Mouse (Mus musculus): ENCODE data around the gene Gm45717. TPM values are rescaled to one million over a fixed set of nuclear protein-coding genes. Genes with fewer than 3 reads are reported as not detected.

Gm45717 gene
- polyA plus RNA-seq, 1 experiment, result not detected

DNA sequence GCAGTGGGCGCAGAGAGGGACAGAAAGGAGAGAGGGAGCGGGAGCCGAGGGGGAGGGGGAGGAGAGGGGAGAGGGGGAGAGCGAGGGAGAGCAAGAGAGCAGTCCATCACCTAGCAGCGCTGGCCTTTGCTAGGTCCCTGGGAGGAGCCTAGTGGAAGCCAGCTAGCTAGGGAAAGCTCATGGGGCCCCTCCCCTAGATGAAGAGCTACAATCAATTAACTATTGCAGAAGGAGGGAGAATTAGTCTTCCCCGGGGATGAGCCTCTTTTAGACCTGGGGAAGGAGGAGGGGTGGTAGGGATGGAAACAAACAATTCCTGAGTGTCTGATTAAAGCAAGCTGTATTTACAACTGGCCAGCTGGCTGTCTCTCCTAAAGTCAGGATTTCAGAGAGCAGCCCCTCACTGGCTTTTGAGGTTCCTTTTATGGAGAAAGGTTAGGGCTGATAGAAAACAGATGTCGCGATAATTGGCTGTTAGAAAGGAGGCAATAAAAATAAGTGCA, 16.0 kb downstream of the Gm45717 start:
- H3K36me3 ChIP-seq (ENCODE audit: control insufficient read depth), result peaks cover under 1% of the 10 kb centered on the region; the same call in 1 of the 2 replicates
- H3K9me3 ChIP-seq (ENCODE audit: control insufficient read depth, low read length), result no peaks in the 10 kb centered on the region
- no peak overlapping the region for H3K4me3 ChIP-seq (replicated peaks)
- peaks cover 14% of the 10 kb centered on the region for H3K4me1 ChIP-seq (ENCODE audit: control insufficient read depth)
- TF ChIP-seq GATA1 (IDR thresholded peaks at IDR 0.05; ENCODE audit: low read length) (no peak), TAL1 (IDR thresholded peaks at IDR 0.05; ENCODE audit: low read length) (no peak)
- peaks cover 20% of the 10 kb centered on the region for H3K27me3 ChIP-seq (ENCODE audit: control insufficient read depth)

DNA sequence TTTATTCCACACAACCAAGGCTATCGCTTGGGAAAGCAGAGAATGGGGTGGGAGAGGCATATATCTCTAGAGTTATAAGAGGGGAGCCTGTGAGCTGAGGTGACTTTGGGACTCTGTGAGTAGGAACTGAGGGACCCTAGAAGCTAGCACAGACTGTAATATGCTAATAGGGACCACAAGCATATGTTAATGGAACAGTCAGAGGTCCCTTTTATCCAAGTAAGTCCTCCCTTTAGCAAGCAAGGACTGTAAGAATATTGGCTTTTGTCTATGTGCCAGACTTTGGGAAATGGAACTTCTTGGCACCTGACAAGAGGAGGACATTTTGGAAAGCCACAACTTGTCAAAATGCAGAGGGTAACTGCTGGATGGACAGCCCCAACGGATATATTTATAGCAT, 16.8 kb downstream of the Gm45717 start:
- Histone ChIP-seq H3K36me3 (ENCODE audit: control insufficient read depth) (no peaks in the 10 kb centered on the region), H3K9me3 (ENCODE audit: control insufficient read depth, low read length) (no peaks in the 10 kb centered on the region), H3K4me1 (ENCODE audit: control insufficient read depth) (peaks cover 14% of the 10 kb centered on the region), H3K27me3 (ENCODE audit: control insufficient read depth) (peaks cover 27% of the 10 kb centered on the region), H3K4me3 (replicated peaks) (no peak overlapping the region)
- no peak for TF ChIP-seq GATA1 (IDR thresholded peaks at IDR 0.05; ENCODE audit: low read length)
- no peak for TF ChIP-seq TAL1 (IDR thresholded peaks at IDR 0.05; ENCODE audit: low read length)

DNA sequence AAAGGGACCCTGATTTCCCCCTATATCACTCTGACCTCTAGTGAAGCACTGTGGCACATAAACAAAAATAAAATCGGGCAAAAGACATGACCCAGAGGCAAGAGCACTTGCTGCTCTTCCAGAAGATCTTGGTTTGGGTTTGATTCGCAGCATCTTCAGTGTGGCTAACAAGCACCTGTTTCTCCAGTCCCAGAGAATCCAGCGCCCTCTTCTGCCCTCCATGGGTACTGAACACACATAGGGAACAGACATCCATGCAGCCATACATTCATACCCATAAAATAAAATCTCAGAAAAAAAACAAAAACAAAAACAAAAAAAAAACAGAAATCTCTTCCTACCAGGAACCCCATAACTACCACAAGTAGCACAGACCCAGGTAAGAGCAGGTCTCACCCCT, 17.3 kb downstream of the Gm45717 start:
- TF ChIP-seq GATA1 (IDR thresholded peaks at IDR 0.05; ENCODE audit: low read length), result no peak
- no peak for TF ChIP-seq TAL1 (IDR thresholded peaks at IDR 0.05; ENCODE audit: low read length)
- Histone ChIP-seq H3K36me3 (ENCODE audit: control insufficient read depth) (no peaks in the 10 kb centered on the region), H3K9me3 (ENCODE audit: control insufficient read depth, low read length) (no peaks in the 10 kb centered on the region), H3K4me1 (ENCODE audit: control insufficient read depth) (peaks cover 14% of the 10 kb centered on the region), H3K27me3 (ENCODE audit: control insufficient read depth) (peaks cover 27% of the 10 kb centered on the region), H3K4me3 (replicated peaks) (no peak overlapping the region)

DNA sequence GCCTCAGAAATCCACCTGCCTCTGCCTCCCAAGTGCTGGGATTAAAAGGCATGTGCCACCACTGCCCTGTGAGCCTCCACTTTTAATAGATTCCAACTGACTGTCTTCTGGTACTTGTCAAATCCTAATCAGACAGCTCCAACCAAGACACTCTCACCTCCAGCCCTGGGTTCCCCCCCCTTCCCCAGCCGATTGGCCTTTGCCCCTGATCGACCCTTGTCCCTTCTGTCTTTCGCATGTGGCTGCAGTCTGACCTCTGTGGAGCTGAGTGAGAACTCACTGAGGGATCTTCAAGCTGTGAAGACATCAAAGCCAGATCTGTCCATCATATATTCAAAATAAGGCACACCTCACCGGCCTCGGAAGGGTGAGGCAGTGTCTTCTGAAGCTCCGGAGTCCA, 28.6 kb downstream of the Gm45717 start:
- TF ChIP-seq GATA1 (IDR thresholded peaks at IDR 0.05; ENCODE audit: low read length), result no peak
- no peak for TF ChIP-seq TAL1 (IDR thresholded peaks at IDR 0.05; ENCODE audit: low read length)
- H3K4me3 ChIP-seq (replicated peaks), result no peak overlapping the region

DNA sequence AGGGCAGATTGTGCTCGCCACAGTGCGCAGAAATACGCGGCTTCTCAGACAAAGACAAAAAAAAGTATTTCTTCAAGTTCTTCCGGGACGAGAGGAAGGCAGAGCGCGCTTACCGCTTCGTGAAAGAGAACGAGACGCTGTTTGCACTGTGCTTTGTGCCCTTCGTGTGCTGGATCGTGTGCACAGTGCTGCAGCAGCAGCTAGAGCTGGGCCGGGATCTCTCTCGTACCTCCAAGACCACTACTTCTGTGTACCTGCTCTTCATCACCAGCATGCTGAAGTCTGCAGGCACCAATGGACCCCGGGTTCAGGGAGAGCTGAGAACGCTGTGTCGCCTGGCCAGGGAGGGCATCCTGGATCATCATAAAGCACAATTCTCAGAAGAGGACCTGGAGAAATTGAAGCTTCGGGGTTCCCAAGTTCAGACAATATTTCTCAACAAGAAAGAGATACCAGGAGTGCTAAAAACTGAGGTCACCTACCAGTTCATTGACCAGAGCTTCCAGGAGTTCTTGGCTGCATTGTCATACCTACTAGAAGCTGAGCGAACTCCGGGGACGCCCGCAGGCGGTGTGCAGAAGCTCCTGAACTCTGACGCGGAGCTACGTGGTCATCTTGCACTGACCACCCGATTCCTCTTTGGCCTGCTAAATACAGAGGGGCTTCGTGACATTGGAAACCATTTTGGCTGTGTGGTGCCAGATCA, 32.5 kb downstream of the Gm45717 start:
- Histone ChIP-seq H3K9me3 (ENCODE audit: control insufficient read depth, low read length) (no peaks in the 10 kb centered on the region; the same call in 1 of the 2 replicates), H3K4me3 (replicated peaks) (no peak overlapping the region), H3K36me3 (ENCODE audit: control insufficient read depth) (peaks cover 3% of the 10 kb centered on the region; the same call in 1 of the 2 replicates), H3K27me3 (ENCODE audit: control insufficient read depth) (peaks cover 59% of the 10 kb centered on the region), H3K4me1 (ENCODE audit: control insufficient read depth) (peaks cover 2% of the 10 kb centered on the region; the same call in 1 of the 2 replicates)
- TF ChIP-seq GATA1 (IDR thresholded peaks at IDR 0.05; ENCODE audit: low read length) (no peak), TAL1 (IDR thresholded peaks at IDR 0.05; ENCODE audit: low read length) (no peak)

More for the DNA sequence above, 28.6 kb downstream of the Gm45717 start:
- Histone ChIP-seq H3K27me3 (ENCODE audit: control insufficient read depth) (peaks cover 32% of the 10 kb centered on the region), H3K4me1 (ENCODE audit: control insufficient read depth) (no peaks in the 10 kb centered on the region), H3K36me3 (ENCODE audit: control insufficient read depth) (peaks cover 3% of the 10 kb centered on the region; the same call in 1 of the 2 replicates), H3K9me3 (ENCODE audit: control insufficient read depth, low read length) (no peaks in the 10 kb centered on the region; the same call in none of the 2 replicates)

DNA sequence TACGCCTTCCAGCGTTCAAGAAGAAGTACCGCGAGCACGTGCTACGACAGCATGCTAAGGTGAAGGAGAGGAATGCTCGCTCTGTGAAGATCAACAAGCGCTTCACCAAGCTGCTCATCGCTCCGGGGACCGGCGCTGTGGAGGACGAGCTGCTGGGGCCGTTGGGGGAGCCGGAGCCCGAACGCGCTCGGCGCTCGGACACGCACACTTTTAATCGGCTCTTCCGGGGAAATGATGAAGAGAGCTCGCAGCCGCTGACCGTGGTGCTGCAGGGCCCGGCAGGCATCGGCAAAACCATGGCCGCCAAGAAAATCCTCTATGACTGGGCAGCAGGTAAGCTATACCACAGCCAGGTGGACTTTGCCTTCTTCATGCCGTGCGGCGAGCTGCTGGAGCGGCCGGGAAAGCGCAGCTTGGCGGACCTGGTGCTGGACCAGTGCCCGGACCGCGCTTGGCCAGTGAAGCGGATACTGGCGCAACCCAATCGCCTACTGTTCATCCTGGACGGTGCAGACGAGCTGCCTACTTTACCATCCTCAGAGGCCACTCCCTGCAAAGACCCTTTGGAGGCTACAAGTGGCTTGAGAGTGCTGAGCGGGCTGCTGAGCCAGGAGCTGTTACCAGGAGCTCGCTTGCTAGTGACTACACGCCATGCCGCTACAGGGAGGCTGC, 33.2 kb downstream of the Gm45717 start:
- TF ChIP-seq TAL1 (IDR thresholded peaks at IDR 0.05; ENCODE audit: low read length) (no peak), GATA1 (IDR thresholded peaks at IDR 0.05; ENCODE audit: low read length) (no peak)
- H3K9me3 ChIP-seq (ENCODE audit: control insufficient read depth, low read length), result no peaks in the 10 kb centered on the region; the same call in 1 of the 2 replicates
- H3K4me1 ChIP-seq (ENCODE audit: control insufficient read depth), result peaks cover 2% of the 10 kb centered on the region; the same call in 1 of the 2 replicates
- H3K27me3 ChIP-seq (ENCODE audit: control insufficient read depth), result peaks cover 61% of the 10 kb centered on the region
- H3K4me3 ChIP-seq (replicated peaks), result no peak overlapping the region
- H3K36me3 ChIP-seq (ENCODE audit: control insufficient read depth), result peaks cover 3% of the 10 kb centered on the region; the same call in 1 of the 2 replicates

DNA sequence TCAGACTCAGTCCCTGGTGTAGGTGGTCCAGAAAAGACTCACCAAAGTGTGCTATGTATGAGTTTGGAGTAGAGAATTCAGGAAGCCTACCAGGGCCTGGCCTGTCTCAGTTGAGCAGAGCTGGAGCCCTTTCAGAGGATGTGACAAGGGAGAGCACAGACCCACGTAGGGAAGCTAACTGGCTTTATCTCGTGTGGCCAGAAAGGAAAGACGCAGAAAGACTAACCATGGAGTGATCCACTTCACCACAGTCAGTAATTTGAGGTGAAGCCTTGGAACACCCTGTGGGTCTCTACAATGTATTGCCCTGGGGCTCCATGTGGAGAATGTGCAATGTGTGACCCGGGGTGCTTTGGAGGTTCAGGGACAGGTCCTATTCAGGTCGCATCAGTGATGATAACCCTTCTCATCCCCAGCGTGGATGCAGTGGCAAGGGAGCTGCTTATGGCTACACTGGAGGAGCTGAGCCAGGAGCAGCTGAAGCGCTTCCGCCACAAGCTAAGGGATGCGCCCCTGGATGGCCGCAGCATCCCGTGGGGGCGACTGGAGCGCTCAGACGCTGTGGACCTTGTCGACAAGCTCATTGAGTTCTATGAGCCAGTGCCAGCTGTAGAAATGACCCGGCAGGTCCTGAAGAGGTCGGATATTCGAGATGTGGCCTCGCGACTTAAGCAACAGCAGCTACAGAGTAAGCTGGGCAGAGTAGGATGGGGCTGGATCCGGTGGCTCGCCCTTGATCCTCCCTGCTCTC, 34.3 kb downstream of the Gm45717 start:
- no peak for TF ChIP-seq GATA1 (IDR thresholded peaks at IDR 0.05; ENCODE audit: low read length)
- no peak for TF ChIP-seq TAL1 (IDR thresholded peaks at IDR 0.05; ENCODE audit: low read length)
- H3K4me1 ChIP-seq (ENCODE audit: control insufficient read depth), result peaks cover 2% of the 10 kb centered on the region; the same call in 1 of the 2 replicates
- H3K4me3 ChIP-seq (replicated peaks), result no peak overlapping the region
- H3K27me3 ChIP-seq (ENCODE audit: control insufficient read depth), result peaks cover 61% of the 10 kb centered on the region
- no peaks in the 10 kb centered on the region; the same call in 1 of the 2 replicates for H3K9me3 ChIP-seq (ENCODE audit: control insufficient read depth, low read length)
- H3K36me3 ChIP-seq (ENCODE audit: control insufficient read depth), result peaks cover 3% of the 10 kb centered on the region; the same call in 1 of the 2 replicates

DNA sequence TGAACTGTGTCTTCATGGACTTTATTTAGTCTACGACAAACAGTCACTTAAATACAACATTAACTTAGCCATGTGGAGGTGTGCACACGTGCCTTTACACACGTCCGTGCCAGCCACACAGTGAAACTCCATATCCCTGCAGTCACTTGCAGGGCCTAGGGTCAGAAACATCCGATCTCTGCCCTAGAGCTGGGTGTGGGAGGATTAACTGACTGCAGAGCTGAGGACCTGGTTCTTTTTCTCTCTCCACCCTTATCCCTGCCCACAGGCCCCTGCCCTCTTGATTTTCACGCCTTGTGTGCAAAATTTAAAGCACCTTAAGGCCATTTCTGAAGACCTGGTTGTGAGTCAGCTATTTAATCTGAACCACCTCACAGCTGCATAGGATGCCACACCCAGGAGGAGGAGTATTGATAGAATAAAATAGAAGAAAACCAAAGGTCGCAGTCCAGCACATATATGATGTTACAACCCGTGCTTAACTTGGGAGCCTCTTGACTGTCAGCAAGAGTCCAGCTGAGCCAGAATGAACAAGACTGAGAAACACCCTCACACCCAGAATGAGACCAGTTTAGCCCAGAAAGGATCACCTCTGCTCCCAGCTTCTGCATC, 35.2 kb downstream of the Gm45717 start, which contains the start of gene Nlrp6:
Nlrp6 (plus strand) TSS at position 485 of the 612 bp plus-strand sequence.
- Histone ChIP-seq H3K36me3 (ENCODE audit: control insufficient read depth) (peaks cover 3% of the 10 kb centered on the region; the same call in 1 of the 2 replicates), H3K4me3 (replicated peaks) (no peak within 1 kb of the TSS), H3K9me3 (ENCODE audit: control insufficient read depth, low read length) (no peaks in the 10 kb centered on the region; the same call in 1 of the 2 replicates), H3K4me1 (ENCODE audit: control insufficient read depth) (peaks cover 2% of the 10 kb centered on the region; the same call in 1 of the 2 replicates), H3K27me3 (ENCODE audit: control insufficient read depth) (peaks cover 61% of the 10 kb centered on the region)
- TF ChIP-seq GATA1 (IDR thresholded peaks at IDR 0.05; ENCODE audit: low read length) (no peak), TAL1 (IDR thresholded peaks at IDR 0.05; ENCODE audit: low read length) (no peak)

Data from erythroblast, embryonic 14.5 days (primary cell).